Mouse (Mus musculus): ENCODE measurements around the gene Smug1. TPM values are rescaled to one million over a fixed set of nuclear protein-coding genes. Genes with fewer than 3 reads are reported as not detected.
A peak's percentile ranks its signal among the peaks of the same experiment; 100 is the strongest.

The Smug1 gene
- polyA plus RNA-seq, 1 experiment from 2014 or later, result 21.8 TPM

GRCm38 (mm10) chr15:103170316-103170679 lies 3.4 kb upstream of the Smug1 start:
- Histone ChIP-seq H3K4me2 (ENCODE audit: low read length) (peak overlapping the region; percentile 93), H3K4me1 (replicated peaks; ENCODE audit: control insufficient read depth, insufficient read depth, low read length) (peaks cover 38% of the 10 kb centered on the region), H3K9me3 (ENCODE audit: control insufficient read depth, low read length) (no peaks in the 10 kb centered on the region), H3K27me3 (replicated peaks; ENCODE audit: control insufficient read depth, insufficient read depth, low read length) (peaks cover 83% of the 10 kb centered on the region), H3K4me3 (ENCODE audit: low read depth, low read length) (peak overlapping the region; percentile 49; the same call in 1 of the 2 replicates), H3K27ac (ENCODE audit: low read depth) (peak overlapping the region; percentile 76), H3K36me3 (ENCODE audit: control insufficient read depth, insufficient read depth, low read length) (no peaks in the 10 kb centered on the region), H3K9ac (ENCODE audit: low read length) (peak overlapping the region; percentile 33)
- WGBS, result 17% methylated on average over 13 of the region's 16 CpGs
- DNase-seq (ENCODE audit: low spot score) (no peak), ATAC-seq (replicated peaks; ENCODE audit: low FRiP score, low TSS enrichment, low read depth) (no peak)

- H3K4me1 ChIP-seq (replicated peaks; ENCODE audit: control insufficient read depth, insufficient read depth, low read length), result peaks cover 41% of the 10 kb centered on the region
- peak overlapping the region; percentile 49 for H3K4me3 ChIP-seq (ENCODE audit: low read depth, low read length)
- peak overlapping the region; percentile 42 for H3K9ac ChIP-seq (ENCODE audit: low read length)
- H3K4me2 ChIP-seq (ENCODE audit: low read length), result peak overlapping the region; percentile 93
- H3K9me3 ChIP-seq (ENCODE audit: control insufficient read depth, low read length), result no peaks in the 10 kb centered on the region
- no peak for ATAC-seq (replicated peaks; ENCODE audit: low FRiP score, low TSS enrichment, low read depth)
- peak overlapping the region; percentile 76 for H3K27ac ChIP-seq (ENCODE audit: low read depth)
- no peak for DNase-seq (ENCODE audit: low spot score)
- H3K27me3 ChIP-seq (replicated peaks; ENCODE audit: control insufficient read depth, insufficient read depth, low read length), result peaks cover 78% of the 10 kb centered on the region
- WGBS, result 6% methylated on average over 26 of the region's 26 CpGs
- no peaks in the 10 kb centered on the region for H3K36me3 ChIP-seq (ENCODE audit: control insufficient read depth, insufficient read depth, low read length)
Measured at GRCm38 (mm10) chr15:103169612-103170315, 2.9 kb upstream of the Smug1 start.

- Histone ChIP-seq H3K27me3 (replicated peaks; ENCODE audit: control insufficient read depth, insufficient read depth, low read length) (peaks cover 70% of the 10 kb centered on the region), H3K9me3 (ENCODE audit: control insufficient read depth, low read length) (no peaks in the 10 kb centered on the region), H3K27ac (ENCODE audit: low read depth) (peak overlapping the region; percentile 76), H3K9ac (ENCODE audit: low read length) (peak overlapping the region; percentile 42), H3K4me2 (ENCODE audit: low read length) (peak overlapping the region; percentile 93), H3K4me1 (replicated peaks; ENCODE audit: control insufficient read depth, insufficient read depth, low read length) (peaks cover 41% of the 10 kb centered on the region), H3K4me3 (ENCODE audit: low read depth, low read length) (peak overlapping the region; percentile 49), H3K36me3 (ENCODE audit: control insufficient read depth, insufficient read depth, low read length) (no peaks in the 10 kb centered on the region)
- ATAC-seq (replicated peaks; ENCODE audit: low FRiP score, low TSS enrichment, low read depth), result peak; percentile 48
- WGBS, result 1% methylated on average over 63 of the region's 63 CpGs
- DNase-seq (ENCODE audit: low spot score), result peak; percentile 87
Measured at GRCm38 (mm10) chr15:103168801-103169611, 2.1 kb upstream of the Smug1 start.

GRCm38 (mm10) chr15:103167786-103168185 lies 894 bp upstream of the Smug1 start:
- no peaks in the 10 kb centered on the region for H3K36me3 ChIP-seq (ENCODE audit: control insufficient read depth, insufficient read depth, low read length)
- no peak overlapping the region for H3K27ac ChIP-seq (ENCODE audit: low read depth)
- no peak overlapping the region for H3K9ac ChIP-seq (ENCODE audit: low read length)
- H3K9me3 ChIP-seq (ENCODE audit: control insufficient read depth, low read length), result no peaks in the 10 kb centered on the region
- DNase-seq (ENCODE audit: low spot score) (no peak), ATAC-seq (replicated peaks; ENCODE audit: low FRiP score, low TSS enrichment, low read depth) (no peak)
- no peak overlapping the region for H3K4me2 ChIP-seq (ENCODE audit: low read length)
- WGBS, result 21% methylated on average over 3 of the region's 3 CpGs
- peaks cover 58% of the 10 kb centered on the region for H3K27me3 ChIP-seq (replicated peaks; ENCODE audit: control insufficient read depth, insufficient read depth, low read length)
- H3K4me3 ChIP-seq (ENCODE audit: low read depth, low read length), result no peak overlapping the region
- peaks cover 44% of the 10 kb centered on the region for H3K4me1 ChIP-seq (replicated peaks; ENCODE audit: control insufficient read depth, insufficient read depth, low read length)

- no peak overlapping the region for H3K27ac ChIP-seq (ENCODE audit: low read depth)
- no peaks in the 10 kb centered on the region for H3K9me3 ChIP-seq (ENCODE audit: control insufficient read depth, low read length)
- ATAC-seq (replicated peaks; ENCODE audit: low FRiP score, low TSS enrichment, low read depth) (no peak), DNase-seq (ENCODE audit: low spot score) (no peak)
- H3K4me1 ChIP-seq (replicated peaks; ENCODE audit: control insufficient read depth, insufficient read depth, low read length), result peaks cover 37% of the 10 kb centered on the region
- H3K4me2 ChIP-seq (ENCODE audit: low read length), result no peak overlapping the region
- peaks cover 39% of the 10 kb centered on the region for H3K27me3 ChIP-seq (replicated peaks; ENCODE audit: control insufficient read depth, insufficient read depth, low read length)
- no peaks in the 10 kb centered on the region for H3K36me3 ChIP-seq (ENCODE audit: control insufficient read depth, insufficient read depth, low read length)
- H3K9ac ChIP-seq (ENCODE audit: low read length), result no peak overlapping the region
- 47% methylated on average over 5 of the region's 5 CpGs for WGBS
- H3K4me3 ChIP-seq (ENCODE audit: low read depth, low read length), result no peak overlapping the region
Measured at GRCm38 (mm10) chr15:103165924-103166323, 968 bp downstream of the Smug1 start.

GRCm38 (mm10) chr15:103165379-103165778 lies 1.5 kb downstream of the Smug1 start:
- no peaks in the 10 kb centered on the region for H3K36me3 ChIP-seq (ENCODE audit: control insufficient read depth, insufficient read depth, low read length)
- peaks cover 35% of the 10 kb centered on the region for H3K4me1 ChIP-seq (replicated peaks; ENCODE audit: control insufficient read depth, insufficient read depth, low read length)
- no peaks in the 10 kb centered on the region for H3K9me3 ChIP-seq (ENCODE audit: control insufficient read depth, low read length)
- no peak overlapping the region for H3K9ac ChIP-seq (ENCODE audit: low read length)
- ATAC-seq (replicated peaks; ENCODE audit: low FRiP score, low TSS enrichment, low read depth), result no peak
- peaks cover 35% of the 10 kb centered on the region for H3K27me3 ChIP-seq (replicated peaks; ENCODE audit: control insufficient read depth, insufficient read depth, low read length)
- H3K4me3 ChIP-seq (ENCODE audit: low read depth, low read length), result no peak overlapping the region
- H3K27ac ChIP-seq (ENCODE audit: low read depth), result no peak overlapping the region
- WGBS, result 1% methylated on average over 13 of the region's 13 CpGs
- H3K4me2 ChIP-seq (ENCODE audit: low read length), result 0 out of 2 replicates have a peak overlapping the region, but pooled peaks have one; percentile 12
- DNase-seq (ENCODE audit: low spot score), result peak; percentile 95

- peak; percentile 82 for ATAC-seq (replicated peaks; ENCODE audit: low FRiP score, low TSS enrichment, low read depth)
Measured at GRCm38 (mm10) chr15:103163182-103163919, 3.5 kb downstream of the Smug1 start.

GRCm38 (mm10) chr15:103157585-103157984 lies 9.3 kb downstream of the Smug1 start:
- H3K4me3 ChIP-seq (ENCODE audit: low read depth, low read length), result no peak overlapping the region
- 78% methylated on average over 10 of the region's 10 CpGs for WGBS
- DNase-seq (ENCODE audit: low spot score) (no peak), ATAC-seq (replicated peaks; ENCODE audit: low FRiP score, low TSS enrichment, low read depth) (no peak)
- no peaks in the 10 kb centered on the region for H3K9me3 ChIP-seq (ENCODE audit: control insufficient read depth, low read length)
- 0 out of 2 replicates have a peak, but pooled peaks cover 8% of the 10 kb centered on the region for H3K27me3 ChIP-seq (replicated peaks; ENCODE audit: control insufficient read depth, insufficient read depth, low read length)
- no peak overlapping the region for H3K27ac ChIP-seq (ENCODE audit: low read depth)
- H3K36me3 ChIP-seq (ENCODE audit: control insufficient read depth, insufficient read depth, low read length), result no peaks in the 10 kb centered on the region
- no peak overlapping the region for H3K4me2 ChIP-seq (ENCODE audit: low read length)
- no peak overlapping the region for H3K9ac ChIP-seq (ENCODE audit: low read length)
- H3K4me1 ChIP-seq (replicated peaks; ENCODE audit: control insufficient read depth, insufficient read depth, low read length), result peaks cover 4% of the 10 kb centered on the region

More at GRCm38 (mm10) chr15:103163182-103163919, 3.5 kb downstream of the Smug1 start:
- Histone ChIP-seq H3K4me1 (replicated peaks; ENCODE audit: control insufficient read depth, insufficient read depth, low read length) (peaks cover 18% of the 10 kb centered on the region), H3K27me3 (replicated peaks; ENCODE audit: control insufficient read depth, insufficient read depth, low read length) (peaks cover 15% of the 10 kb centered on the region; the same call in 1 of the 2 replicates), H3K27ac (ENCODE audit: low read depth) (no peak overlapping the region), H3K4me3 (ENCODE audit: low read depth, low read length) (peak overlapping the region; percentile 60), H3K9me3 (ENCODE audit: control insufficient read depth, low read length) (no peaks in the 10 kb centered on the region), H3K36me3 (ENCODE audit: control insufficient read depth, insufficient read depth, low read length) (no peaks in the 10 kb centered on the region), H3K9ac (ENCODE audit: low read length) (peak overlapping the region; percentile 50), H3K4me2 (ENCODE audit: low read length) (peak overlapping the region; percentile 61)
- DNase-seq (ENCODE audit: low spot score), result peak; percentile 92
- 10% methylated on average over 25 of the region's 25 CpGs for WGBS
